Mouse (Mus musculus) central nervous system, embryonic 14 days (tissue): ENCODE results near the gene Selenbp1. TPM values are rescaled to one million over a fixed set of nuclear protein-coding genes. Genes with fewer than 3 reads are reported as not detected.

Experiments
- polyA plus RNA-seq: library from polyadenylated mRNA; depleted of rRNA; stranded (reverse); fragments of >200 nt; gene quantifications from 2 replicates; pipeline ENCODE4 v1.2.3, GENCODE M21; 2012; rRNA removed

The Selenbp1 gene
- polyA plus RNA-seq = 8.6 and 11.5 TPM in 2 replicates

GRCm38 (mm10) chr3:94932809-94933564 lies at the start of gene Selenbp1:
Selenbp1 (plus strand) TSS chr3:94933056.

GRCm38 (mm10) chr3:94886316-94887224 lies 46.3 kb upstream of the Selenbp1 start, which contains the start of gene Psmb4:
Psmb4 (minus strand) TSS chr3:94886961.

GRCm38 (mm10) chr3:94953764-94954616 lies 21.1 kb downstream of the Selenbp1 start, which contains the start of gene Rfx5:
Rfx5 (plus strand) TSS chr3:94954075.

GRCm38 (mm10) chr3:94974528-94975422 lies 41.9 kb downstream of the Selenbp1 start, which contains the start of gene Pi4kb:
Pi4kb (plus strand) TSS chr3:94974731.

Other genes starting within 250 kb of the Selenbp1 start
- gene Selenbp2, start 239.5 kb upstream of the Selenbp1 start, polyA plus RNA-seq = 0.26 and 0.66 TPM in 2 replicates
- gene Cgn, start 146.6 kb upstream of the Selenbp1 start, polyA plus RNA-seq = 5.9 and 6.6 TPM in 2 replicates
- gene Pogz, start 95.5 kb upstream of the Selenbp1 start, polyA plus RNA-seq = 63.8 and 67.6 TPM in 2 replicates
- gene Psmb4, start 46.1 kb upstream of the Selenbp1 start, polyA plus RNA-seq = 395 and 399 TPM in 2 replicates
- 26.9 and 27.6 TPM in 2 replicates for gene Rfx5, start 21.0 kb downstream of the Selenbp1 start, polyA plus RNA-seq
- gene Pi4kb, start 41.7 kb downstream of the Selenbp1 start, polyA plus RNA-seq = 49.2 and 51.5 TPM in 2 replicates
- 24.9 and 26.9 TPM in 2 replicates for gene Zfp687, start 82.4 kb downstream of the Selenbp1 start, polyA plus RNA-seq
- gene Psmd4, start 109.6 kb downstream of the Selenbp1 start, polyA plus RNA-seq = 274 and 277 TPM in 2 replicates
- 29.6 and 30.0 TPM in 2 replicates for gene Pip5k1a, start 173.9 kb downstream of the Selenbp1 start, polyA plus RNA-seq
- 167 and 188 TPM in 2 replicates for gene Vps72, start 178.0 kb downstream of the Selenbp1 start, polyA plus RNA-seq
- gene Tmod4, start 191.4 kb downstream of the Selenbp1 start, polyA plus RNA-seq = 2.2 and 2.9 TPM in 2 replicates
- gene Scnm1, start 201.0 kb downstream of the Selenbp1 start, polyA plus RNA-seq = 135 and 140 TPM in 2 replicates
- 22.2 and 22.8 TPM in 2 replicates for gene Lysmd1, start 201.0 kb downstream of the Selenbp1 start, polyA plus RNA-seq
- 2.6 and 3.1 TPM in 2 replicates for gene Tnfaip8l2, start 209.3 kb downstream of the Selenbp1 start, polyA plus RNA-seq
- gene Sema6c, start 227.4 kb downstream of the Selenbp1 start, polyA plus RNA-seq = 121 and 123 TPM in 2 replicates